Mouse (Mus musculus) left cerebral cortex, adult 8-10 months (tissue): ENCODE results near the gene Wdr95. TPM values are rescaled to one million over a fixed set of nuclear protein-coding genes. Genes with fewer than 3 reads are reported as not detected.

Experiments used
- DNase-seq, 2 experiments: peaks; one replicate each; pipeline ENCODE4 v3.0.0; 2022; ENCODE audit warnings: low spot score in 2 of 2
- total RNA-seq, 4 experiments: library from RNA; stranded (reverse); gene quantifications; 2 replicates each; pipeline ENCODE4 v1.2.4; 2022

The Wdr95 gene
- total RNA-seq, 4 experiments from 2014 or later = 0.15 to 1.9 (median 0.43) TPM

DNA sequence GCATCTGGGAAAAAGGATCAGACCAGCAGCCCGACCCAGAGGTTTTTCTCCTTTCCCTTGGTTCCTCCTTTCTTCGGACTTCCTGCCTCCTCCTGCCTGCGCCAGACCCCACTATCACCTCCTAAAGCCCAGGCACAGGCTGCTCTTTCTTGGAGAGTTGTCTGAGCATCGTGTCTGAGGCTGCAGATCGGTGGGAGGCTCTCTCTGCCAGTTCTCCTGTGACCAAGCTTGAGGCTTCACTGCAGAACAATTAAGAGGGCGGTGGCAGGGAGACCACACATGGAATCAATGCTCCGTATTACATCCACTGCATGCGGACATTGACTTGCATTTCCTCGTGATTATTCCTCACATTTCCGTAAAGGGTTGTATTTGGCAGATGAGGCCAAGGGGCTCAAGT lies 49.0 kb downstream of the Wdr95 start:
- DNase-seq = no peak

DNA sequence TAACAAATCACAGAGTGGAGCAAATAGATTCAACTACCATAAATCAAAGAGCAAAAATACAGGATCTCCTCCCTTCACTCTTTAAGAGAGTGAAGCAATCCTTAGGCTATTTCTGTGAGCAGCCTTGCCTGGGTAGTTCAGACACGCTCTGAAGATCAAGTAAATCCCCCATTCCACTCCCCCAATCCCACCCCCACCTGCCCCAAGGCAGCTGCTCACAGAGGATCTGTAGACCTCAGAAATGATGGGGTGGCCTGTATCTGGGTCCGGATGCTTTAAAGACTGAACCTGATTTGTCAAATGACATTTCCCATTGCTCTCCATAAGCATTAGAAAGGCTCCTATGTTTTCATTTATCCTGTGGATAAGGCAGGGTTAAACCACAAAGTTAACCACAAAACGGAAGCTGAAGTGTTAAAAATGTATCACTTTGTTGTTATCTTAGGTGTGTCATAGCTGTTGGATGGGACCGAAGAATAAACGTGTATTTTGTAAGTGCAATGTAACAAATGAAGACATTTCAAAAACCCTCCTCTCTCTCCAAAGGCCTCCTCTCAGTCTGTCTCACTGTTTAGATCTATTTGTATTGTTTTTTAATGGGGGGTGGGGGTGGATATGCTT lies 54.3 kb downstream of the Wdr95 start:
- no peak for DNase-seq

- DNase-seq = no peak
Observed at GRCm38 (mm10) chr5:149583507-149583906, 55.0 kb downstream of the Wdr95 start.

- no peak for DNase-seq
Observed at GRCm38 (mm10) chr5:149584154-149584655, 55.7 kb downstream of the Wdr95 start.

- no peak for DNase-seq
Observed at GRCm38 (mm10) chr5:149585231-149585630, 56.8 kb downstream of the Wdr95 start.

GRCm38 (mm10) chr5:149585910-149586309 lies 57.4 kb downstream of the Wdr95 start:
- no peak for DNase-seq

- no peak for DNase-seq
Observed at GRCm38 (mm10) chr5:149587327-149587895, 58.9 kb downstream of the Wdr95 start.

DNA sequence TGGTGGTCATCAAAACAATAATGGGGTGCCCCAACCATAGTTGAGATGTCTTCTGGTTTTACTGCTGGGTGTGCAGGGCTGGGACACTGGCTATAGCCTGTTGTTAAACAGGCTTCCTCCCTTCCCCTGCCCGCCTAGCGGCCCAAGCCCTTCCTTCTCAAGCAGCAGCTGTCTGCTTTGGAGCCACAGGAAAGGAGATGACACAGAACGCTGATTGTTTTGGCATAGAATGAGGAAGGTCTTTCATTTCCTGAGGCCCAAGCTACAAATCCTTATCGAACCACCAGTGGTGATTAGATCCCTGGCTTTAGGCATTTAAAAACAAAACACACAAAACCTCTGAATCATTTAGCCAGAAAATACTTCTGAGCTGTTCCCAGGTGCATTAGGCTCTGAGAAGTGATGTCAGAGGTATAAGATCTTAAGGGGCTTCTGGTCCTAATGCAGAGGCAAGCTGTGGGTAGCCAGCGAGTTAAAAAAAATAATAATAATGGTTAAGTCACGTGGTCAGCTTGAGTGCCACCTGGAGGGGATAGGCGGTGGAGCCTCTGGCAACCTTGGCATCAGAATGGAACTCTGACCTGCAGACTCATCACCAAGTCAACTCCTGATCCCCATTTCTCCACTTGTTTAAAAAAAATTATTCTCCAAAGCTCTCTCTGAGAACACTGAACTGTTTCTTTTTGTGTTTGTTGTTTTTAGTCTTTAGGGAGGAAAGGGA lies 60.5 kb downstream of the Wdr95 start:
- no peak for DNase-seq

- DNase-seq = no peak
Observed at GRCm38 (mm10) chr5:149589932-149590331, 61.5 kb downstream of the Wdr95 start.

- no peak for DNase-seq
Observed at GRCm38 (mm10) chr5:149594215-149594614, 65.7 kb downstream of the Wdr95 start.

- no peak for DNase-seq
Observed at GRCm38 (mm10) chr5:149597351-149597750, 68.9 kb downstream of the Wdr95 start.

DNA sequence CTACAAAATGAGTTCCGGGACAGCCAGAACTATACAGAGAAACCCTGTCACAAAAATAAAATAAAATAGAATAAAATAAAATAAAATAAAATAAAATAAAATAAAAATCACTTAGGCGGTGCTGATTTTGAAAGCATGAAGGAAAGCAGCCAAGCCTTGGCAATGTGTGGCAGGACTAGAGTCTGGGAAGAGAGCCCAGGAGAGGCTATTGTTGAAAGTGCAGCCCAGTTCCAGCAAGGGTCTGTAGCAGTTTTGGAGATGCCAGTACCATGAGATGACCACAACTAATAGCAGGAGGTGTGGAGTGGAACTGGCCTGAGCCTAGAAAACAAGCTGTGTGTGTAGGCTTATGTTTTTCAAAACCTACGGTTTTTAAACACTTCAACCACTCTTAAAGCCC lies 73.5 kb downstream of the Wdr95 start:
- DNase-seq = no peak

GRCm38 (mm10) chr5:149603241-149603640 lies 74.8 kb downstream of the Wdr95 start:
- no peak for DNase-seq

GRCm38 (mm10) chr5:149607083-149607720 lies 78.7 kb downstream of the Wdr95 start:
- no peak for DNase-seq

DNA sequence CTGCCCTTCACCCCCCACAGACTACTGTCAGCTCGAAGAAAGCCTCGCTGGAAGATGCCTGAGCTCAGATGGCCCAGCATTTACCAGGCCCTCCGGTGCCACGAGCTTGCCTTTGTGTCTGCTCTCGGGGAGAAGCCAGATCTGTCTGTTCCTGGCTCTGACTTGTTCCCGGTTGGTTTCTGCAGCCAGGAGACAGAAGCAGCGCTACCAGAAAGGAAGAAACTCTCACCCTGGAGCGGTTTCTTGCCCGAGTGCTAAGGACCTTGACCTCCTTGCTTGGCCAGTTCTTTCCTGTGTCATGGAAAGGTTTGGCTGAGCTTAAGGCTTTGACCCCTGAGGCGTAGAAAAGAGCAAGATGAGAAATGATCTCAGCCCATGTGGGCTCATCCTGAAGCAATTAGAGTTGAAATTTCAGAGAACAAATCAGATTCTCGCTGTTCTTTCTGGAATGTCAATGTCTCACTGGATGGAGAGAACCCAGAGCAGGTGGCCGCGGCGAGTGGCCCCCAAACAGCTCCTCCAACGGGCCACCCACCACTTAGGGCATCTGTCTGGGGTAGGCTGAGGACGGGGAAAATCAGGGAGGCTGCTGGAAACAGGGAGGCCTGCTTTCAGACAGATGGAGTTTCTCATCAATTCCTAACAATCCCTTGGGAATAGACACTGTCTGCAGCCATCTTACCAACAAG lies 83.1 kb downstream of the Wdr95 start:
- no peak for DNase-seq

DNA sequence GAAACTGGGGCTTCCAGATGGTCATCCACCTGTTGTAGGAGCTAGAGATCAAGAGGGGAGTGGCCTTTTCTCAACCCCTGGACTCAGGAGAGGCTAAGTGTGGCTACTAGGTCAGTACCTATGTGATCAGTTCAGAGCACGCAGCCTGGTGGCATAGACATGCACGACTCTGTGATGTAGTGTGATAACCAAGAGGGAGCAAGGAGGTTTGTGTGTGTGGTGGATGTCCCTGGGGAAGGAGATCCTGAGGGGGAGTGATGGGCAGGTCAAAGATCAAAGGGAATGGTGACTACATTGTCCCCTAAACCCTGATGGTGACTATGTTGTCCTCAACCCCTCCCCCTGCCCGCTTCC lies 83.7 kb downstream of the Wdr95 start:
- no peak for DNase-seq

GRCm38 (mm10) chr5:149612740-149613139 lies 84.3 kb downstream of the Wdr95 start:
- DNase-seq = peak in 1 of 2 experiments; percentile 36

DNA sequence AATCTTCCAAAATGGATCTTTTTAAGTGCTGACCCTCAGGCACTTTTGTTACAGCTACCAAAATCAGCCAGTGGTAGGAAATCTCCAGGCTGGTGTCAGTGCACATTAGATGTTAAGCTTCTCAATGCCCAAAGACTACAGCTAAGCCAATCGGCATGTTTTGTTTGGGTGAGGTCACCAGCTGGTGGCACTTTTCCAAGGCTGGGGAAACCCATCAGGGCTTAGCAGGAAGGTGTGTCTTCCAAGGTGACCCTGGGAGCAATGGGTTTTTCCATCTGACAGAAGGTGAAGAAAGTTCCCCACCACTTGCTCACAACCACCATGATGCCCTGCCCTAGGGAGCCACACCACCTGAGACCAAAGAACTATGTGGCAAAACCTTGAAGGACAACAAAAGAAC lies 87.7 kb downstream of the Wdr95 start:
- DNase-seq = no peak

DNA sequence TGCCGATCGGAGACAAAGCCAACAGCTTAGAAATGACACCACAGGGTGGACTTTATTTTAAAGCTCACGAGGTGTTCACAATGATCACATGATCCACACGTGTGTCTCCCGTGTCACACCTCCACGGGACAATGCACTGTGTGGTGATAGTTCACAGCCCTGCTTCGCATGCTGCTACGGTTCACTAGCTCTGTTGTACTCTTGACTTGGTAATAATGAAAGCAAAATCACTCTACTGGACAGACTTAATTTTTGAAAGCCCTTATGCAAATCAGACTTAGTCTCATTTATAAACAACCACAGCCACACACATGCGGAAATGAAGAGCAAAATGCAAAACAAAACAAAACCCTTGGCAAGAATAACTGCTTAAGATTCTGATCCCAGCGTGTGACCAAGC lies 88.3 kb downstream of the Wdr95 start:
- DNase-seq = no peak

DNA sequence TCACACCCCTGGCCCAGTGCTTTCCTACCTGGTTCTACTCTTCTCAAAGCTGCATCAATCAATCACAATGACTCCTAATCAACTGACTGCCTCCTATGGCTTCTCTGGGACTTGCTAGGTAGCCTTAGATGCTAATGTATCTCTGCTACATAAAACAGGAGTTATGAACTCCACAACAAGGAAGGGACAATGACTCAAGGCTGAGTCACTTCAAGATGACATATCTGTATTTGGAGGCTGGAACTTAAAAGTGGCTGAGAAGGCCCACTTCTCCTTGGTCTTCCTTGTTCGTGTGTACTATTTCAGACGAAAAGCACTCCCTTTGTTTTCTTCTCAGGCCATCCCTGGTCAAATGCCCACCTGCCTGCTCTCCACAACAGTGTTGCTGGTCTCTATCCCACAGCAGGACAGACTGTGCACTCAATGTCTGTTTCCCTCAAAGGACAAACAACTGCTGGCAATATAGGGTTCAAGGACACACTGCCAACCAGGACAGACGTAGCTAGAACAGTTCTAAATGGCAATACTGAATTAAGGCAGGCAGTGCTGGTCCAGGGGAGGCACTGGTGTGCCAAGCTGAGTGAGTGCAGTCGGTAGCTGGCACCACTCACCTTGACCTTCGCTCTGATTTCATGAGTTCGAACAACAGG lies 89.4 kb downstream of the Wdr95 start:
- DNase-seq = no peak

DNA sequence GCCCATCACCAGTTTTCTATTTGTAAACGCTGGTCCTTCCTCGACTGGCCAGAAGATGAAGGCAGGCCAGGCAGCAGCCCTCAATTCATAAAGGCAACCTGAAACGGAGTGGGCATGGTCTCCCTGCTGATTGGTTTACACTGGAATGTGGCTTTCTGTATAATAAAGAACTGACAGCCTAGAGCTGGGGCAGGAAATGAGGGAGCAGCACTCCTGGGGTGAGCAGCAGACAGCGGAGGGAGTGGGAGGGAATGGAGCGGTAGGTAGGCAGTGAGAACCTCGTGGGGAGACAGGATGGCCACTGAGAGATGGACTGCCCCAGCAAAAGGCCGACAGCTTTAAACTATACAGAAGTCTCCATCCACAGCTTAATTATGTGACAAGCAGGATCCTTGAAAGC lies 93.7 kb downstream of the Wdr95 start:
- DNase-seq = no peak
